Mouse (Mus musculus) lung, adult 2 months (tissue): ENCODE measurements around the gene Rnf152.

Source experiments
- CTCF ChIP-seq: fragments of 200-500 bp; IDR thresholded peaks from 2 replicates; pipeline ENCODE4 v1.5.1; 2011; ENCODE audit warnings: mild to moderate bottlenecking, low read length, control low read depth; ENCODE audit not compliant: insufficient read depth
- POLR2A ChIP-seq: fragments of 200-500 bp; IDR thresholded peaks from 2 replicates; pipeline ENCODE4 v1.6.1; 2011; ENCODE audit warnings: low read depth, mild to moderate bottlenecking, control low read depth, low read length, borderline replicate concordance; ENCODE audit errors: extremely low read depth

- TF ChIP-seq CTCF (no peak), POLR2A (no peak)
These were observed 31.9 kb downstream of the Rnf152 start for GRCm38 (mm10) chr1:105324636-105325035.
